Mouse (Mus musculus): ENCODE data around the gene Pcmt1.

The Pcmt1 gene

GRCm38 (mm10) chr10:7645911-7646310 lies 35.0 kb downstream of the Pcmt1 start:
- in situ Hi-C loops (cut with MboI, MseI): no loop called here

GRCm38 (mm10) chr10:7640366-7640765 lies 40.6 kb downstream of the Pcmt1 start:
- in situ Hi-C loops (cut with MboI, MseI): no loop called here

- in situ Hi-C loops (cut with MboI, MseI): no loop called here
These were observed 49.8 kb downstream of the Pcmt1 start for GRCm38 (mm10) chr10:7630951-7631720.

GRCm38 (mm10) chr10:7630286-7630685 lies 50.6 kb downstream of the Pcmt1 start:
- in situ Hi-C loops (cut with MboI, MseI): no loop called here

GRCm38 (mm10) chr10:7629092-7629491 lies 51.8 kb downstream of the Pcmt1 start:
- in situ Hi-C loops (cut with MboI, MseI): loop anchor here (10.0 kb wide), 1 partner anchor 294 kb away; no protein-coding TSS in a partner anchor

GRCm38 (mm10) chr10:7623861-7624518 lies 56.9 kb downstream of the Pcmt1 start:
- in situ Hi-C loops (cut with MboI, MseI): loop anchor here (5.0 to 25.0 kb wide), 3 partner anchors 47 to 1163 kb away; no protein-coding TSS in a partner anchor

GRCm38 (mm10) chr10:7622378-7622777 lies 58.6 kb downstream of the Pcmt1 start:
- in situ Hi-C loops (cut with MboI, MseI): loop anchor here (5.0 to 25.0 kb wide), 3 partner anchors 45 to 1165 kb away; no protein-coding TSS in a partner anchor

- in situ Hi-C loops (cut with MboI, MseI): loop anchor here (5.0 to 25.0 kb wide), 3 partner anchors 43 to 1167 kb away; no protein-coding TSS in a partner anchor
These were observed 60.2 kb downstream of the Pcmt1 start for GRCm38 (mm10) chr10:7620723-7621122.

GRCm38 (mm10) chr10:7619821-7620241 lies 61.1 kb downstream of the Pcmt1 start:
- in situ Hi-C loops (cut with MboI, MseI): loop anchor here (5.0 to 25.0 kb wide), 3 partner anchors 43 to 1167 kb away; no protein-coding TSS in a partner anchor

GRCm38 (mm10) chr10:7617556-7617955 lies 63.4 kb downstream of the Pcmt1 start:
- in situ Hi-C loops (cut with MboI, MseI): loop anchor here (25.0 kb wide), 1 partner anchor 1170 kb away; no protein-coding TSS in a partner anchor

GRCm38 (mm10) chr10:7617146-7617545 lies 63.8 kb downstream of the Pcmt1 start:
- in situ Hi-C loops (cut with MboI, MseI): loop anchor here (25.0 kb wide), 1 partner anchor 1170 kb away; no protein-coding TSS in a partner anchor

GRCm38 (mm10) chr10:7614834-7615233 lies 66.1 kb downstream of the Pcmt1 start:
- in situ Hi-C loops (cut with MboI, MseI): loop anchor here (25.0 kb wide), 1 partner anchor 1172 kb away; no protein-coding TSS in a partner anchor

GRCm38 (mm10) chr10:7612210-7612609 lies 68.7 kb downstream of the Pcmt1 start:
- in situ Hi-C loops (cut with MboI, MseI): loop anchor here (25.0 kb wide), 1 partner anchor 1175 kb away; no protein-coding TSS in a partner anchor

GRCm38 (mm10) chr10:7611647-7612046 lies 69.3 kb downstream of the Pcmt1 start:
- in situ Hi-C loops (cut with MboI, MseI): loop anchor here (25.0 kb wide), 1 partner anchor 1176 kb away; no protein-coding TSS in a partner anchor

GRCm38 (mm10) chr10:7608611-7609010 lies 72.3 kb downstream of the Pcmt1 start:
- in situ Hi-C loops (cut with MboI, MseI): loop anchor here (10.0 to 25.0 kb wide), 2 partner anchors 404 to 1179 kb away; no protein-coding TSS in a partner anchor

GRCm38 (mm10) chr10:7606437-7606836 lies 74.5 kb downstream of the Pcmt1 start:
- in situ Hi-C loops (cut with MboI, MseI): loop anchor here (10.0 to 25.0 kb wide), 2 partner anchors 402 to 1181 kb away; no protein-coding TSS in a partner anchor

GRCm38 (mm10) chr10:7605168-7605567 lies 75.8 kb downstream of the Pcmt1 start:
- in situ Hi-C loops (cut with MboI, MseI): loop anchor here (10.0 to 25.0 kb wide), 2 partner anchors 400 to 1182 kb away; no protein-coding TSS in a partner anchor

- in situ Hi-C loops (cut with MboI, MseI): loop anchor here (5.0 to 25.0 kb wide), 3 partner anchors 133 to 1187 kb away; no protein-coding TSS in a partner anchor
These were observed 80.3 kb downstream of the Pcmt1 start for GRCm38 (mm10) chr10:7600647-7601046.

GRCm38 (mm10) chr10:7598177-7598576 lies 82.8 kb downstream of the Pcmt1 start:
- in situ Hi-C loops (cut with MboI, MseI): no loop called here

- in situ Hi-C loops (cut with MboI, MseI): no loop called here
These were observed 84.7 kb downstream of the Pcmt1 start for GRCm38 (mm10) chr10:7596251-7596650.

- in situ Hi-C loops (cut with MboI, MseI): no loop called here
These were observed 86.1 kb downstream of the Pcmt1 start for GRCm38 (mm10) chr10:7594797-7595196.

- in situ Hi-C loops (cut with MboI, MseI): no loop called here
These were observed 90.1 kb downstream of the Pcmt1 start for GRCm38 (mm10) chr10:7590792-7591191.
